Mouse (Mus musculus) cortical plate, adult 2 months (tissue): ENCODE measurements at regions not wholly inside any gene's neighbourhood (a gene's known extent, or its start where the extent isn't known, plus 50 kb on each side); places are given as distances from the start of the nearest gene placed in this dataset.

ENCODE experiments used
- CTCF ChIP-seq: fragments of 200-500 bp; IDR thresholded peaks from 2 replicates; pipeline ENCODE4 v1.5.1; 2011; ENCODE audit warnings: mild to moderate bottlenecking, control low read depth, low read length; ENCODE audit not compliant: insufficient read depth; ENCODE audit errors: extremely low read depth
- POLR2A ChIP-seq: fragments of 200-500 bp; IDR thresholded peaks from 2 replicates; pipeline ENCODE4 v1.6.1; 2011; ENCODE audit warnings: mild to moderate bottlenecking, low read length, control low read depth; ENCODE audit not compliant: insufficient read depth; ENCODE audit errors: extremely low read depth

DNA sequence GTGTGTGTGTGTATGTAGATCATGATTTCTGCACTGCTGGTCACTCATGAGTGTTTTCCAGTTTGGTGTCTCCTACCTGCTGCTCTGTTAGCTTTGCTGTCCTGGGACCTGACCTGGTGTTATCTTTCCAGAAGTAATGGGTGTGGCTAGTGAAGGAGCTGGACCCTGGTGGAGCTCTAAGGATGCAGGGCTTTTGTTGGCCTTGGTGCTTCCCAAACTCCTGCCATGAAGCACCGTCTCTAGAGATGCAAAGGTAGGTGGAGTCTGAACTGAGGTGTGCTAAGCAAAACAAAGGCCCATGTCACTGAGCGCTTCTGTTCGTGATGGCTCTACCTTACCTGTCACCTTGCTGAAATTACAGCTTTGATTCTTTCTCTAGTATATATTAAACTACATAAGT is 96.6 kb upstream of the Sulf2 start:
- no peak for TF ChIP-seq CTCF
- no peak for TF ChIP-seq POLR2A
